Mouse (Mus musculus): ENCODE measurements around the gene Wars2. TPM values are rescaled to one million over a fixed set of nuclear protein-coding genes. Genes with fewer than 3 reads are reported as not detected.
A peak's percentile ranks its signal among the peaks of the same experiment; 100 is the strongest.

Wars2 gene
- polyA plus RNA-seq, 1 experiment from 2014 or later: 5.2 TPM

- no peak overlapping the region for H3K4me2 ChIP-seq
- H3K36me3 ChIP-seq: no peaks in the 10 kb centered on the region
- H3K4me1 ChIP-seq (replicated peaks): no peaks in the 10 kb centered on the region
- H3K9ac ChIP-seq: no peak overlapping the region
- H3K27me3 ChIP-seq: no peaks in the 10 kb centered on the region
- no peaks in the 10 kb centered on the region for H3K9me3 ChIP-seq
- H3K27ac ChIP-seq (replicated peaks): no peak overlapping the region
- WGBS: 70% methylated on average over 1 of the region's 1 CpGs
- no peak overlapping the region for H3K4me3 ChIP-seq
- no peak for ATAC-seq (ENCODE audit: low FRiP score, low read depth)
Measured at GRCm38 (mm10) chr3:99208416-99208815, 67.5 kb downstream of the Wars2 start.

- Histone ChIP-seq H3K4me1 (replicated peaks) (no peaks in the 10 kb centered on the region), H3K4me3 (no peak overlapping the region), H3K27me3 (no peaks in the 10 kb centered on the region), H3K36me3 (no peaks in the 10 kb centered on the region), H3K9ac (no peak overlapping the region), H3K9me3 (no peaks in the 10 kb centered on the region), H3K27ac (replicated peaks) (no peak overlapping the region), H3K4me2 (peak overlapping the region; percentile 11; the same call in 1 of the 2 replicates)
- 30% methylated on average over 14 of the region's 14 CpGs for WGBS
- ATAC-seq (ENCODE audit: low FRiP score, low read depth): no peak
Measured at GRCm38 (mm10) chr3:99211105-99211698, 70.3 kb downstream of the Wars2 start.

GRCm38 (mm10) chr3:99227807-99228206, 86.9 kb downstream of the Wars2 start:
- WGBS: 82% methylated on average over 2 of the region's 2 CpGs
- Histone ChIP-seq H3K9me3 (no peaks in the 10 kb centered on the region), H3K27me3 (peaks cover 14% of the 10 kb centered on the region), H3K36me3 (no peaks in the 10 kb centered on the region), H3K4me2 (no peak overlapping the region), H3K9ac (no peak overlapping the region), H3K27ac (replicated peaks) (no peak overlapping the region), H3K4me1 (replicated peaks) (no peaks in the 10 kb centered on the region), H3K4me3 (no peak overlapping the region)
- no peak for ATAC-seq (ENCODE audit: low FRiP score, low read depth)

GRCm38 (mm10) chr3:99233393-99234318, 92.8 kb downstream of the Wars2 start:
- H3K4me1 ChIP-seq (replicated peaks): 0 out of 2 replicates have a peak, but pooled peaks cover 7% of the 10 kb centered on the region
- 9% methylated on average over 20 of the region's 20 CpGs for WGBS
- H3K9me3 ChIP-seq: no peaks in the 10 kb centered on the region
- H3K4me2 ChIP-seq: peak overlapping the region; percentile 21
- peaks cover 68% of the 10 kb centered on the region for H3K27me3 ChIP-seq
- H3K36me3 ChIP-seq: no peaks in the 10 kb centered on the region
- H3K27ac ChIP-seq (replicated peaks): no peak overlapping the region
- H3K4me3 ChIP-seq: peak overlapping the region; percentile 4; the same call in 1 of the 2 replicates
- ATAC-seq (ENCODE audit: low FRiP score, low read depth): 0 out of 2 replicates have a peak, but pooled peaks have one; percentile 15
- H3K9ac ChIP-seq: no peak overlapping the region

GRCm38 (mm10) chr3:99234319-99234869, 93.5 kb downstream of the Wars2 start:
- H3K4me3 ChIP-seq: peak overlapping the region; percentile 4; the same call in 1 of the 2 replicates
- WGBS: 5% methylated on average over 17 of the region's 17 CpGs
- H3K27me3 ChIP-seq: peaks cover 76% of the 10 kb centered on the region
- H3K4me2 ChIP-seq: peak overlapping the region; percentile 21
- no peaks in the 10 kb centered on the region for H3K36me3 ChIP-seq
- H3K4me1 ChIP-seq (replicated peaks): 0 out of 2 replicates have a peak, but pooled peaks cover 7% of the 10 kb centered on the region
- H3K9me3 ChIP-seq: no peaks in the 10 kb centered on the region
- H3K9ac ChIP-seq: no peak overlapping the region
- 0 out of 2 replicates have a peak, but pooled peaks have one; percentile 51 for ATAC-seq (ENCODE audit: low FRiP score, low read depth)
- H3K27ac ChIP-seq (replicated peaks): no peak overlapping the region

- Histone ChIP-seq H3K4me1 (replicated peaks) (0 out of 2 replicates have a peak, but pooled peaks cover 7% of the 10 kb centered on the region), H3K27me3 (peaks cover 84% of the 10 kb centered on the region), H3K27ac (replicated peaks) (no peak overlapping the region), H3K9ac (no peak overlapping the region), H3K4me3 (no peak overlapping the region), H3K4me2 (no peak overlapping the region), H3K9me3 (no peaks in the 10 kb centered on the region), H3K36me3 (no peaks in the 10 kb centered on the region)
- WGBS: 2% methylated on average over 23 of the region's 23 CpGs
- no peak for ATAC-seq (ENCODE audit: low FRiP score, low read depth)
Measured at GRCm38 (mm10) chr3:99235116-99235803, 94.4 kb downstream of the Wars2 start.

GRCm38 (mm10) chr3:99235804-99236755, 95.2 kb downstream of the Wars2 start:
- H3K4me3 ChIP-seq: no peak overlapping the region
- ATAC-seq (ENCODE audit: low FRiP score, low read depth): no peak
- no peak overlapping the region for H3K27ac ChIP-seq (replicated peaks)
- H3K4me2 ChIP-seq: no peak overlapping the region
- no peak overlapping the region for H3K9ac ChIP-seq
- H3K36me3 ChIP-seq: no peaks in the 10 kb centered on the region
- 0 out of 2 replicates have a peak, but pooled peaks cover 10% of the 10 kb centered on the region for H3K4me1 ChIP-seq (replicated peaks)
- peaks cover 86% of the 10 kb centered on the region for H3K27me3 ChIP-seq
- 6% methylated on average over 18 of the region's 18 CpGs for WGBS
- no peaks in the 10 kb centered on the region for H3K9me3 ChIP-seq

- no peak overlapping the region for H3K9ac ChIP-seq
- H3K27me3 ChIP-seq: peaks cover 86% of the 10 kb centered on the region
- no peak overlapping the region for H3K4me2 ChIP-seq
- no peaks in the 10 kb centered on the region for H3K9me3 ChIP-seq
- 0 out of 2 replicates have a peak, but pooled peaks cover 9% of the 10 kb centered on the region for H3K4me1 ChIP-seq (replicated peaks)
- ATAC-seq (ENCODE audit: low FRiP score, low read depth): no peak
- no peaks in the 10 kb centered on the region for H3K36me3 ChIP-seq
- no peak overlapping the region for H3K27ac ChIP-seq (replicated peaks)
- WGBS: 16% methylated on average over 1 of the region's 1 CpGs
- H3K4me3 ChIP-seq: no peak overlapping the region
Measured at GRCm38 (mm10) chr3:99238691-99239090, 97.8 kb downstream of the Wars2 start.

GRCm38 (mm10) chr3:99239301-99240045, 98.6 kb downstream of the Wars2 start:
- no peak; the same call in 1 of the 2 replicates for ATAC-seq (ENCODE audit: low FRiP score, low read depth)
- H3K4me2 ChIP-seq: no peak overlapping the region
- 2% methylated on average over 20 of the region's 20 CpGs for WGBS

GRCm38 (mm10) chr3:99240213-99240720, 99.4 kb downstream of the Wars2 start, which contains the start of gene Tbx15:
Tbx15 (plus strand) TSS chr3:99240381.
- Histone ChIP-seq H3K27me3 (peaks cover 87% of the 10 kb centered on the region), H3K36me3 (no peaks in the 10 kb centered on the region), H3K9ac (no peak within 1 kb of the TSS), H3K4me1 (replicated peaks) (0 out of 2 replicates have a peak, but pooled peaks cover 4% of the 10 kb centered on the region), H3K9me3 (no peaks in the 10 kb centered on the region), H3K4me3 (no peak within 1 kb of the TSS), H3K27ac (replicated peaks) (no peak within 1 kb of the TSS), H3K4me2 (no peak within 1 kb of the TSS)
- ATAC-seq (ENCODE audit: low FRiP score, low read depth): no peak
- WGBS: under 1% methylated on average over 19 of the region's 20 CpGs

More at GRCm38 (mm10) chr3:99239301-99240045, 98.6 kb downstream of the Wars2 start:
- H3K9ac ChIP-seq: no peak overlapping the region
- H3K36me3 ChIP-seq: no peaks in the 10 kb centered on the region
- no peak overlapping the region for H3K4me3 ChIP-seq
- H3K9me3 ChIP-seq: no peaks in the 10 kb centered on the region
- H3K4me1 ChIP-seq (replicated peaks): 0 out of 2 replicates have a peak, but pooled peaks cover 4% of the 10 kb centered on the region
- H3K27me3 ChIP-seq: peaks cover 86% of the 10 kb centered on the region
- H3K27ac ChIP-seq (replicated peaks): no peak overlapping the region

Data from hindbrain, embryonic 15.5 days (tissue).